Mouse (Mus musculus) frontal cortex, postnatal 36 days (tissue): ENCODE data around the gene Srrm3.

Experiments used
- DNase-seq, 2 experiments: peaks; one replicate each; pipeline ENCODE4 v3.0.0; 2022; ENCODE audit warnings: low spot score in 2 of 2

Gene Srrm3

DNA sequence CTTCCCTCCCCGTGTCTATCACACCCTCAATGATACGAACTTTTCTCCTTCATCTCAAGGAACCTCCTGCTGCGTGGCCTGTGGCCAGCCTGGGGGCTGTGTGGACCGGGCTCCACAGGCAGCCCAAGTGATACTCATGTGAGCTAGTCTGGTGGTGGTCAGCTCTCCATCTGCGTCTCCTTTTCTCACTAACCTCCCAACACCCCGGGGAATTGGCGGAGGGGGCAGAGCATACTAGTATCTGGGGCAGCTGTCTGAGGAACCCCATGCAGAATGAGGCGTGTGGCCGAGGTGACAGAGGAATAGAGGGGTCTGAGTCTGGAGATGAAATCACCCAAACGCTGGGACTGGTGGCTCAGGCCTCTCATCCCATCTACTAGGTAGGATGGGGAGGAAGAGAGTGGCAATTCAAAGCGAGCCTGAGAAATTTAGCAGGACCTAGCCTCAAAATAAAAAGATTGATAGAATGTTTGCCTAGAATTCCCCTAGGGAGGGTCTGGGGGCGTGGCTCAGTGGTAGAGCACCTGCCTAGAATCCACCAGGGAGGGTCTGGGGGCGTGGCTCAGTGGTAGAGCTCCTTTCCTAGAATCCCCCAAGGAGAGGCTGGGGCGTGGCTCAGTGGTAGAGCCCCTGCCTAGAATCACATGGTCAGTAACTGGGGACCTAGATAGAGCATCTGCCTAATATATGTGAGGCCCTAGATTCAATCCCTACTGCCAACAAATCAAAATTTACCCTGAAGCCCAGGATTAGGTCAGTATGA lies 63.2 kb downstream of the Srrm3 start:
- DNase-seq = no peak

DNA sequence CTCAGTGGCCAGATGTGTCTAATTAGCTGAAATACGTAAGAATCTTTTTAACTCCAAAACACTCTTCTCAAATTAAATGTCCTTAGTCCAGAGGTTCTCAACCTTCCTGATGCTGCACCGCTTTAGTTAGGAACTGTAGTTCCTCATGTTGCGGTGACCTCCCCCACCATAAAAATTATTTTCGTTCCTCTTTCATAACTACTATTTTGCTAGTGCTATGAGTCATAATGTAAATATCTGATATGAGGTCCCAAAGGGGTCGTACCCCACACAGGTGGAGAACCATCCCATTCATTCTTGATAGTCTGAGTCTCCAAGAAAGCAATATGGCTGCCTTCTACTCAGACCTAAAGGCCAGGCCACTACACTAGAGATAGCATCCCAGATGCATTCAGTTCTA lies 63.8 kb downstream of the Srrm3 start:
- DNase-seq = no peak

DNA sequence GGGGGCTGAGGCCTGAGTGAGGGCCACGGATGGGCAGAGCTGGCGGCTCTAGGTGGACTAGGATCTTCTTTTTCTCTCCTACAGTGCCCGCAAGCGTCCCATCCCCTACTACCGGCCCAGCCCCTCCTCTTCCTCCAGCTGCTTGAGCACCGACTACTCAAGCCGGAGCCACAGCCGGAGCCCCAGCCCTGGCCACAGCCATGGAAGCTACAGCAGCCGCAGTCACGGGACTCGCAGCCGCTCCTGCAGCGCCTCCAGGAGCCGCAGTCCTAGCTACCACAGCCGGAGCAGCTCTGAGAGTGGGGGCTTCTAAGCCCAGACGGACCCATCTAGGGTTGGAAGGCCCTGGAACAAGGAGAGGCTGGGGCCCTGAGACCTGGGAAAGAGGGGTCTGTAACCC lies 66.3 kb downstream of the Srrm3 start:
- no peak for DNase-seq

DNA sequence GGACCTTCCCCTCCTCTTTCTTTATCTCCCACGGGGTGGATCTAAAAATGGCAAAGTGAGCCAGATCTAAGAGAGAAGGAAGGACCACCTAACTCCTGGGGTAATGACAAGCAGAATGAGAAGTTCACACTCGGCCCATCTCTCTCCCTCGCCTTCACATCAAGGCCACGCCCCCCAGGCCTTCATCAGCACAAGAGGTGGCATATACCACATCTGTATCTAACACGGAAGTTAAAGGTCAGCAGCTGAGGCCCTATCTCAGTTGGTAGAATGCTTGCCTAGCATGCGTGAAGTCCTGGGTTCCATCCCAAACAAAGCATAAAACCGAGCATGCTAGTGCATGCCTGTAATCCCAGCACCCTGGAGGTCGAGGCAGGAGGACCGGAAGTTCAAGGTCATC lies 67.1 kb downstream of the Srrm3 start:
- no peak for DNase-seq

DNA sequence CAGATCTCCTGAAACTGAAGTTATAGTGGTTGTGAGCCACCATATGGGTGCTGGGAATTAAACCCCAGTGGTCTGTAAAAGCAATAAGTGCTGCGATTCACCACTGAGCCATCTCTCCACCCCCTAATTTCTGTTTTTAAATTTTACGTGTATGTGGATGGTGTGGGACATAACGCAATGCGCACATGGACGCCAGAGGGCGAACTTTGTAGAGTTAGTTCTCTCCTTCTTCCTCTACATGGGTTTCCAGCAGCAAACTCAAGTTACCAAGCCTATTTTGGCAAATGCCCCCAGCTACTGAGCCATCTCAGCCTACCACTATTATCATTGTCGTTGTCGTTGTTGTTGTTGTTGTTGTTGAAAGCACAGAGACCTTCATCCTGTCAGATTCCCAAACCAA lies 70.5 kb downstream of the Srrm3 start:
- DNase-seq = peak in 1 of 2 experiments; percentile 60

DNA sequence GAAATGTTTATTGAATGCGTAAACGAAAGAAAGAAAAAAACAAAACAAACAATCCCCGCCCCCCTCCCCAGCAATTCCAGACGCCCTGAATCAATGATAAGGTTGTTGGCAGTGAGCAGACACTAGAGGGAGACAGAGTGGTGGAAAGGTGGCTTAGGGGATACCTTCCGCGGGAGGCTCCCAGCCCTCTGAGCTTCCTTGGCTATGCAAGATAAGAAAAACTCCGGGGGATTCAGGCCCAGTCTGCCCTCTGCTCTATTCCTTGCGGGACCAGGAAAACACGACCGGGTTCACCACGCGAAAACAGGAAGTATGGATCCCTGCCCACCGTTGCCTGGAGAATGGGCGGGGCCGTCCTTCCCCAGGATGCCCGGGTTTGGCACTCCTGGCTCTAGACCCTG lies 71.1 kb downstream of the Srrm3 start:
- no peak for DNase-seq

DNA sequence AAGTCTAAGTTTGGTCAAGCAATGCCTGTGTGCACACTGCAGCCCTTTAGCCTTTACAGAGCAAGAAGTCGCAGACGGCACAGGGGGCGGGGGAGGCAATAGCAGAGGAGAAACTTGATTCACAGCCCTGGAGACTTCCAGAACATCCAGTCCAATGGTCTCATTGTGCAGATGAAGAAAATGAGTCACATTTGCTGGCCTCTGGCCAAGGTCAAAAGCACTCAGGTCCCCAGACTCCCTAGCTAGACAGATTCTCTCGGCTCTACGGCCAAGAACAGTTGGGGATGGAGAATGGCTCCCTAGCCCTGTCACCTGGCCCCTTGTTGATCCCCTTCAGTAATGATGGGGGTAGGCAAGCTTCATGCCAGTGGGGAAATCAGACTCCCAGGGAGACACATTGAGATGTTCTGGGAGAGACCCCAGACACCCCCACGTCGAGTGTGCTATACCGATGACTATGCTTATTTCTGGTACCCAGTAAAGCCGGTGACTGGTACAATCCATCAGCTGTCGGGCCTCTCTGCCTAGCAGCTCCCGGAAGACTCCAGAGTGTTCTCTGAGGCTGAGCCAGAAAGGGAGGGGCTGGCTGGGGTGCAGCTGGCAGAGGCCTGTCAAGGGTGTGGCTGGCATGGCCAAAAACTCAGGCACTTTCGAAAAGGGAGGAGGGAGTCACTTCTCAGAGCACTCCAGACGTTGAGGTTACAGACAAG lies 72.9 kb downstream of the Srrm3 start:
- DNase-seq = no peak

DNA sequence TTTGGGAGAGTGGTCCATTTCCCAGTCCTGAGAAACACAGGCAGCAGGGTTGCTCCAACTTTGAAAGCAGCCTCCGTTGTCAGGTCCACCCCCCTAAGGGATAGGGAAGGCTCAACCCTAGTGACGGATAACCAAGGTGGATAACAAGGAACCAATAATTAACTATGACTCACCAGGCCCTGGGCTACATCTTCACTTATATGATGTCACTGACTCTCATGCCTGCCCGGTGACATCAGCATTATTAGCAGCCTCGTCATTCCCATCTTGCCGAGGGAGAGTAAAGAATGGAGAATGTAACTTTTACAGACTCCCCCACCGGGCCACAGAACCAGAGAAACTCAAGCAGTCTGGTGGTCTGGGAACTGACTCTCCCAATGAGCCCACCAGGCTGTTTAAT lies 78.0 kb downstream of the Srrm3 start:
- DNase-seq = no peak

DNA sequence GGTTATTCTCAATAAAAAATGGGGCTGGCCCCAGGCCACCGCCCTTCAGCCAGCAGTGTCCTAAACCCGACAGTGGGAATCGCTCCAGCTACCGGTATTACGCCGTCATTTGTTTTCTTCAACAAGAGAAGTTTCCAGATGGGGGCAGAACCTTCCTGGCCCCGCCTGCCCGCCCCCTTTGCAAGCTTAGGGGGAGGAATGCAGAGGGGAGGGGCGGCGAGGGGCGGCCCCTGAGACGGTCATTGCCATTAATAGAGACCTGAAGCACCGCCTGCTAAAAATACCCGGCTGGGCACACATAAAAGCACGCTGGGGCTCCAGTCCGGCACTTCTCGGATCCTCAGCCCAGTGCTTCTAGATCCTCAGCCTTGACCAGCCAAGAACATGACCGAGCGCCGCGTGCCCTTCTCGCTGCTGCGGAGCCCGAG lies 81.0 kb downstream of the Srrm3 start, which contains the start of gene Hspb1:
TSS of gene Hspb1 (plus strand) at position 245 of the 428 bp plus-strand sequence.
- no peak for DNase-seq

DNA sequence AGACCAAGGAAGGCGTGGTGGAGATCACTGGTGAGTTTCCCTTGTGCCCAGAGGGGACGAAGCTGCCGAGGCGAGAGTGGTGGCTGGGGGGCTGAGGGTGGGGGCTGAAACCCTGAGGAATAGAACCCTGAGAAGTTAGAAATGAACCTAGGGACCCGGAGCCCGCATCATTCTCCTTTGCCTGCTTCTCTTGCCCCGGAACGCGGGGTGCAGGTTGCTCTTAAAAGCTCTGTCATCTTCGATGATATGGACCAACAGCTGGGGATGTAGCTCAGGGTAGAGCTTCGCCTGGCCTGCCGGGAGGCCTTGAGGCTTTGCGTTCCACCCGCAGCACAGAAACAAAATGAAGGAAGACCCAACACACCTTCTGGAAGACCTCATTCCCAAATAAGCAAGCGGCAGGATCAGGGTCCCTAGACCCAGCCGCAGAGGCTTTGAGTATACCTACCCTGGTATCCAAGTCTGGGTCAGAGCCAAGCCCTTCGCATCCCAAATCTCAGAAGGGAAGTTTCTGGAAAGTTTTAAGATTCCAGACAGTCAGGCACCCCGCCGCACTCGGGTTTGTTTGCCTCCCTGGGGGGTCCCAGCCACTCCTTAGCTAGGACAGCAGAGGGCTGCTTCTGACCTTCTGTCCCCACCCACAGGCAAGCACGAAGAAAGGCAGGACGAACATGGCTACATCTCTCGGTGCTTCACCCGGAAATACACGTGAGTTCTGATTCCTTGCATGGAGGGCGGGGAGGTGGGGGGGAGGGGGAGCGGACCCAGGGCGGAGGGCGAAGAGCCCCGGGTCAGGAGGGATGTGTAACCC lies 81.9 kb downstream of the Srrm3 start:
- no peak for DNase-seq

DNA sequence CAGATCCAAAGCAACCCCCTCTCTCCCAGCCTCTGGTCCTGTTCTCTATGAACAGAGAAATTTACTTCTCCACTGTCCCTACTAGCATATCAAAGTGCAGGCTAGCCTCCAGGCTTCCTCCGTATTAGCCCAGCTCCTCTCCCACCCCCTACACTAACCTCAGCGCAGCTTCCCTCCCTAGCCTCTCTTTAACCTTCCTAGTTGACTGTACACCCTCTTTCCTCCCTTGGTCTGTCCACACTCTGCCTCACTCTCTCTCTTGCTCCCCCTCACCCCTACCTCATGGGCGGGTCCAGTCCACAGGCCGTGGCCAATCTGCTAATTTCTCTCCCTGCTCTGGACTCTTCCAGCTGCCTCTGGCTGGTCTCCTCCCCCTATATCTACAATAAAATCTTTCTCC lies 83.6 kb downstream of the Srrm3 start:
- DNase-seq = no peak

DNA sequence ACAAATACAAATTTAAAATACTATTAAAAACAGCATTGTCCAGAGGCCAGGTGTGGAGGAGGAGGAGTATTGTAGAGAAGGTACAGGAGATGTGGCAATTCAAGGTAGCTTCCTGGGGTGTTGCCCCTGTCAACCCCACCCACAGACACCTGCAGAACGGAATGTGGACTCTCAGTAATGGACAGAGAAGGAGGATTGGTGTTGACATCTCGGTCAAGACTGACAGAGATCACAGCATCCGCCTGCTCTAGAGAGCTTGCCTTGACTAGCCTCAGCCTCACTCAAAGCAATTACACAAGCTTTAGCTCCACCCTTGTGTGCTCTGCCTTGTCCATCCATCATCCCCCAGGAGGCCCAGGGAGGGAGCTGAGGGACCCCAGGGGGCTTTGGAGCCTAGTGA lies 84.2 kb downstream of the Srrm3 start:
- DNase-seq = no peak

DNA sequence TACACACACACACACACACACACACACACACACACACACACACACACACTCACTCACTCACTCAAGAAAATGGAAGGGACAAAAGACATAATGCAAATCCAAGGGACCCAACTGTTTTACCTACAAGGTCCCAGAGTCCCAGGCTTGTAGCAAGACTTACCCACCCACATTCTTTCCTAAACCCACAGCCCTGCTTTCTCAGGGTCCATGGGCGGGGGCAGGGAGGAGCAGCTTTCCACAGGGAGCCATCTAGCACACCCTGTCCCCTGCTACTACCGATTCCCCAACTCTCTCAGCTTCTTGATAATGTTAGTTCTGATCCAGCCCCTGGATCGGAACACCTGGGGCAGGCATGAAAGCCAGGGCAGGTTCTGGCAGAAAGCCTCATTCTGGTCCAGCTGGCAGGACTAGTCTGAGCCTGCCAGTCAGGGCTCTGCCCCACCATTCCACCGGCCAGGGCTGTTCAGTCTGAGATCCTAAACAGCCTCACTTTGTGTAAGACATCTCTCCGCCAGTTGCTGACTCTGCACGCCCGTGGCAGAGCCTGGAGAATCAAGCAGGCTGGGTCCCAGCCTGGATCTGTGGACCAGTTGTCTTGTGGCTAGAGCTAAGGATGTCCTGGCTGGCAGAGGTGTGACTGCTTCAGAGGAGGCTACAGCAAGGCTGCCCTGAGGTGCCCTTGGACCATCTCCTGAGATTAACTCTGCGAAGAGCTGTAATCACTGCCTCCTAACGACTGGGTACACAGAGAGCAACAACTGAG lies 86.1 kb downstream of the Srrm3 start:
- DNase-seq = no peak

DNA sequence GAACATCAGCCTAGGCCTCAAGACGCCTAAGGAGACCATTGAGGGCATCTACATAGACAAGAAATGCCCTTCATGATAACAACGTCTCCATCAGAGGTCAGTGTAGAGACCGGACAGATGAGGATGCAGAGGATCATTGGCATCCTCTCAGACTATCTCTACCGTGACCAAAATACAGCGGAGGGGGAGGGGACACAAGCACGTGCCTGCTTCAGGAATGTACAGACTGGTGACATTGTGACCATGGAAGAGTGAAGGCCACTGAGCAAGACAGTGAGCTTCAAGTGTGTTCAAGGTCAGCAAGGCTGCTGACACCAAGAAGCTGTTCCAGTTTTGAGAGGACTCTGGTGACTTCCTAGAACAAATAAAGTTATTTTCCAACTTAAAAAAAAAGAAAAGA lies 88.3 kb downstream of the Srrm3 start:
- DNase-seq = no peak

DNA sequence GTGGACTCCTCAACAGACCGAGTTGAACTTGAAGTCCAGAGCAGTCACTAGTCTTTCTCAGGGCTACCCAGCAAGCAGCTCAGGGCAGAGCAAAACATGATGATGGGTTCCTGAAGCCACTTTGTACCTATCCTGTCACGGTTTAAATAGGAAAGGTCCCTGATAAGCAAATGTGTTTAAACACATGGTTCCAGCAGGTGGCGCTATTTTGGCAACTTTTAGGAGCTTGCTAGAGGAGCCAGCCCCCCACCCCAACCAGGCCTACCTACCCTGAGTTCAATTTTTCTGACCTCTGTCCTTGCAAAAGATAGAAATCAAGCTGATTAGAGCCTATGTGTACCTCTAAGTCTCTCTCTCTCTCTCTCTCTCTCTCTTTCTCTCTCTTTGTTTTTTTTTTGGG lies 91.3 kb downstream of the Srrm3 start:
- no peak for DNase-seq

DNA sequence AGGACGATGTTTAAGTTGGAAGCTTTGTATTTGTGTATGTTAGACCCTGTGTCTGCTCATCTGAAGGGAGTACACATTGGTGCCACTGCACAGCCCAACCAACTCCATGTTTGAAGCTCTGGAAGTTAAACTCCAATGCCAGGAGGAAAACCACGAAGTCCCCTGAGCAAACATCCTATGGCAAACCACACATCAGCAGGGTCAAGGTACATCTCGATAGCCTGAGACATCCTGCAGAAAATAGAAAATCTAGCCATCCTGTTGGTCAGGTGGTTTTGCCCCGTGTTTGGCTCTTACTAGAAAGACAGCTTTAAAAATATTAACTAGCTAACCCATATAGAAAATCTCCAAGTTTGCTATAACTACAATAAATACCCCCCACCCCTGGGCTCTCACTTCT lies 92.3 kb downstream of the Srrm3 start:
- no peak for DNase-seq

DNA sequence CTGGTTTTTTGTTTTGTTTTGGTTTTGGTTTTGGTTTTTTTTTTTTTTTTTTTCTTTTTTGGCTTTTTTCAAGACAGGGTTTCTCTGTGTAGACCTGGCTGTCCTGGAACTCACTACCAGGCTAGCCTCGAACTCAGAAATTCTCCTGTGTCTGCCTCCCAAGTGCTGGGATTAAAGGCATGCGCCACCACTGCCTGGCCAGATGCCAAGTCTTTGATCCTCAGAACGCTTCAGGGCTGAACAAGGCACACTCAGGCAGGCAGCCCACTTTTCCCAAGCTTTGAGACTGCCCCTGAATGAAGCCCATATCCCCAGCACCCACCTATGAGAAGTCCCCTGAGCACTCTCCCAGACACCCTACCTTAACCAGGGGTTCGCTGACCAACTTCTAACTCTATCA lies 93.1 kb downstream of the Srrm3 start:
- DNase-seq = no peak

DNA sequence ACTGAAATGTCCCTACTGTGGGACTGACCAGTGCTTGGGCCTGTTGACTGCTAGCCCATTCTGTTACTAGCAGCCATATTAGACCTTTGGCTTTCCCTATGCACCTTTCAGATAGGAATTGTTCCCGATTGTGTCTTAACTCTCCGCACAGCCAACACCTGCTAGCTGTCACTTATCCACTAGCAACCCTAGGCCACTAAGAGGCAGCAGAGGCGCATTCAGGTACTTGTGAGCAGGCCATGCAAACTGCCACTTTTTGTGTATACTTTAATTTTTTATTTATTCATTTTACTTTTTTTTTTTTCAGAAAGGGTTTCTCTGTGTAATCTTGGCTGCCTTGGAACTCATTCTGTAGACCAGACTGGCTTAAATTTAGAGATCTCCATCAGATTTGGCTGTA lies 94.0 kb downstream of the Srrm3 start:
- no peak for DNase-seq

DNA sequence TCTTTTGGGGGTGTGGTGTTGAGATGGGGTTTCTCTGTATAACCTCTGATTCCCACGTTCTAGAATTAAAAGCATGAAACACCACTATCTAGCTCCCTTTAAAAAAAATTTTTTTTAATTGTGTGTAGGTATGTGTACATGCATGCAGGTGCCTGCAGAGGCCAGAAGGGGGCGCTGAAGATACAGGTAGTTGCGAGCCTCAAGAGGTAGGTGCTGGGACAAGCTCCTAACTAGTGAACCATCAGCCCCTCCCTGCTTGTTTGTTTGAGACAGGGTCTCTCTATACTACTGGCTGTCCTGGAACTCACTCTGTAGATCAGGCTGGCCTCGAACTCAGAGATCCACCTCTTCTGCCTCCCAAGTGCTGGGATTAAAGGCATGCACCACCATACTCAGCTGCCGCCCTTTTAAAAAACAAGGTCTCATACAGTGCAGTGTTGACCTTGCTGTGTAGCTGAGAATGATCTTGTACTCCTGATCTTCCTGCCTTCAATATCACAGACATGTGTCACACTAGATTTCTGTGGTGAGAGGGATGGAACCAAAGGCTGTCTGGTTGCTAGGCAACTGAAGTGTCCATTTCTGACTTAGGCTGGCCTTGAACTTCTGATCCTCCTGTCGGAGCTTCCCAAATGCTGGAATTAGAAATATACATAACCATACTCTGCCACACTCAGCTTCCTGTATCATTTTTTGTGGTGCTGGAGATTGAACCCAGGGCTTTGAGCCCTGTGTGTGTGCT lies 94.8 kb downstream of the Srrm3 start:
- DNase-seq = no peak

DNA sequence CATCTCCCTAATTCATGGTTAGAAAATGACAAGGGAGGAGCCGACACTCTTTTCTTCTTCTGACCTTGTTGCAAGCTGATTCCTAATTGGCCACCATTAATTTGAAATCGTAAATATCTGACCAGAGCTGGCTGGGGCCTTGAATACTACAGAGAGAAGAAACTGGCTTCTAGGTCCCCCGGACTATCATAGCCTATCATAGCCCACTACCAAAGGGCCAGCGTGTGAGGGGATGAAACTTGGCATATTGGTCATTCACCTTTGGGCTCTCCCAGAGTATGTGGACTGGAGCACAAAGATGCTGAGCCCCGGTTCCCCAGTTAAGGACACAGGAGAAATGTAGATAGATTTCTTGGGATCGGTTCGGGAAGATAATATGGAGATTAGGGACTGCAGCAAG lies 96.4 kb downstream of the Srrm3 start:
- no peak for DNase-seq

DNA sequence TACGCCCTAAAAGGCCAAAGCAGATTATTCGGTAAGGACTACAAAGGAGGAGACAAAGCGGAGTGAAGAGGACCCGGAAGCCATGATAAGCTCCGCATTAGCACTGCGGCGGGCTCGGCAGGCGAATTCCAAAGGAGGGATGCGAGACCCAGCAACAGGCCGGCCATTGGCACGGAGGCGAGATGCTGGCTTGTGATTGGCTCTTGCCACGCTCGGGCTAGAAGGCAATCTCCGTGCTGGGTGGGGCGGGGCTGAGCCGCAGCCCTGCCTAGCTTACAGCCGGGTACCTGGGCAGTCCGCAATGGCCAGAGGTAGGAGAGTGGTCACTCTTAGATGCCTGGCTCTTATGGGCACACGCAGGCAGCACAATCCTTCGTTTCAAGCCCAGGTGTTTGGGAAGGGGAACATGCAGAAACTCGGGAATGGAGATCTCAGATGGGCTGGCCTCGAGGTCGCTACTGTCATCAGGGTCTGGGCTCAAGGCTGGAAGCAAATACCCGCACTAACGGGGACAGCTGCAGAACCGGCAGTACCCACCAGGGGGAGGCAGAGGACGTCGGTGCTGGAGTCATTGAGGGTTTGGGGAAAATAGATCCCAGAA lies 97.0 kb downstream of the Srrm3 start:
- peak; percentile 94 for DNase-seq
